Mouse (Mus musculus): ENCODE results near the gene Gm17783.
"Not testable (repeated sequence)": the region's sequence is repeated elsewhere in the genome, so short reads cannot be mapped to it uniquely, and the experiment has no call there.

Gene Gm17783

GRCm38 (mm10) chr16:45531950-45532349 is at the start of gene Gm17783:
Gm17783 (minus strand) TSS chr16:45532050.
- DNase-seq (ENCODE audit: low read depth, low spot score): no peak

GRCm38 (mm10) chr16:45579883-45580282 is 48.0 kb upstream of the Gm17783 start:
- no peak for DNase-seq (ENCODE audit: low read depth, low spot score)

DNA sequence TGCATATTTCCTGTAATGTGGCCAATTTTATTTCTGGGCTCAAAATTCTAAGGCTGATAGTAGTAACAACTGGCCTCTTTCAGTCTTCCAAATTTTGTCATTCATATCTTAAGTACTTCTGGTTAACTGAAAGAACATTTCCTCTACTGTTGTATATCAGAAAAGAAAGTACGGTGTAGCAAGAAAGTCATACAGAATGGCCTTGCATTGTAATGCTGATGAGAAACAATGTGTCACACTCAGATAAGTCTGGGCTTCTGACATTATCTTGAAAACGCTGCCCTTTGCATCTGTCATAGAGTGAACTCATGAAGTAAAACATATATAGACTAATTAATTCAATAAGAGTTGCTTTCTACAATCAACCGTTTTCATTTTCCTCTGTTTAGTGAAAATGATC is 40.5 kb upstream of the Gm17783 start:
- no peak for DNase-seq (ENCODE audit: low read depth, low spot score)

DNA sequence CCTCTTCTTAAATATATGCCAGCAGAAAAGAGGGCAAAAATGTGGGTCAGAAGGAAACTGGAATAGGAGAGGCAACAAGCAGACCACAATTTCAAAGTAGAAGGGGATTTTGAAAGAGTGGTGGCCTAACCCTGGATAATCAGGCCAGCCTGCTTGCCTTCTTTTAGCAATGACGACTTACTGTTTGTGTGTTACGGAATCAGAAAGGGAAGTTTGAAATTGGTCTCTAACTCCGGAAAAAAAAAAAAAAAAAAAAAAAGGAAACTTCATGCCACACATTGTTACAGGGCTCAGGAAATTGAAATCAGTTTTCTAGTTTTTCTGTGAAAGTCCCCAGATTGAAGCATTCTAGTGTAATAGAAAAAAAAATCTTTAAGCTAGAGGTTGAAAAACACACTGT is 29.9 kb upstream of the Gm17783 start:
- no peak for DNase-seq (ENCODE audit: low read depth, low spot score)

DNA sequence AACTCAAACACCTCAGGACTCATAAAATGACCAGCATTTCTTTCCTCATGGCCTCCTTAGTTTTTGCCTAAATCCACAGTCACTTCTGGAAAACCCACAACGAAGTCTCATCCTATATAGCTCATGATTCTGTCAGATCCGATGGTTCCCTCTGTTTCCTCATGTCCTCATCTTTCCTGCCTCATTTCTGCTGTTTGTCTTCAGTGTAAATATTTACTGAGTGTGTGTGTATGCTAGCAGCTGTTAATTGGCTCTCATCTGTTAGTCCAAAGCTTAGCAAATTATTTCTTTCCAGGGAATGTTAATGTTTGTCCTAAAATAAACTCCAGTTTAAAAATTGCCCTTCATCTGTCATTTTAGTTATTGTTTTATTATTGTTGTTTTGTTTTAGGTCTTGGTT is 19.7 kb upstream of the Gm17783 start:
- no peak for DNase-seq (ENCODE audit: low read depth, low spot score)

DNA sequence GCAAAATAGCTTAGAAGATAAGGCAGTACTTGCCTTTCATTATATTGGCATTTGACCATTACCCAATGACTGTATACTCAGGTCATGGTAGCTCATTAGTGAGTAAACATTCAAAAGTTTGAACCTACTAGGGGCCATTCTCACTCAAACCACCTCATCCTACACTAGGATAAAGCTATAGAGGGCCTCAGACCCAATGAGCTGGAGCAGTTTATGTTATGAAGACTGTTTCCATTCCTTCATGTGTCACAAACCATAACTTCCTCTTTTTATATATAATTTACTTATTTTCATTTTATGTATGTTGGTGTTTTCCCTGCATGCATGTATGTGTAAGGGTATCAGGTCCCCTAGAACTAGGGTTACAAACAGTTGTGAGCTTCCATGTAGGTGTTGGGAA is 16.1 kb upstream of the Gm17783 start:
- no peak for DNase-seq (ENCODE audit: low read depth, low spot score)

- DNase-seq (ENCODE audit: low read depth, low spot score): no peak
Measured at GRCm38 (mm10) chr16:45544341-45544740, 12.5 kb upstream of the Gm17783 start.

DNA sequence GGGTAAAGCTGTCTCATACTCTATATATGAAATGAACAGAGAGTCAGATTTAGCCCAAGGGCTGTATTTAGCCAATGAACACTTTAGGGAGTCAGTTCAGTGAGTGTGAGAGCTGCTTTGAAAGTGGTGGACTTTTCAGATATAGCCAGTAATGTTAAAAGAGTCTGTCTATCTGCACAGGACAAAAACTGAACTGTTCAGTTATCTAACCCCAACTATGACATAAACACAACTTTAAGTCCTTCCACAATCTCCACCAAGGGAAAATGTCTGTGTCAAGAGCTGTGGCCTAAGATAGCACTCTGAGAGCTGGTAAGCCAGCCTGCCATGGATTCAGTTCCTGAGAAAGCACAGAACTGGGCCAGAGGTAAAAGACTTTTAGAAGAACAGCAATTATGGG is 10.3 kb upstream of the Gm17783 start:
- no peak for DNase-seq (ENCODE audit: low read depth, low spot score)

- DNase-seq (ENCODE audit: low read depth, low spot score): not testable (repeated sequence)
Measured at GRCm38 (mm10) chr16:45538342-45538741, 6.5 kb upstream of the Gm17783 start.

DNA sequence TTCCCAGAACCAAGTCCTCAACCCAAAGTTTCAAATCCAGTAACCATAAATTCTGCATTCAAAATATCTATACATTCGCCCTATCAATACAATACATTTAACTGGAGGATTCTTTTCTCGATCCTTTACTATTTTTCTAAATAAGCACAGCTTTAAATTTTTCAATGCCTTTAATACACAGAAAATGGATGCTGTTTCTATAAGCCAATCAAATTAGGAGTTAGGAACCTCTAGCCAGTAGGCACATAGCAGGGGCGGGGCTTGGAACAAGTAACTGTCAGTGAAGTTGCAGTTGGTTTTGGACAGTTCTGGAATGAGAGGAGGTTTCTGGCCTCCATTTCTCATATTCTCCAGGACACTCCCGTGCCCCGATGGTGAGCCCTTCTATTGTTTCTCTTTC is 3.2 kb upstream of the Gm17783 start, which contains the start of gene Slc9c1:
TSS of gene Slc9c1 (plus strand) at position 301 of the 400 bp plus-strand sequence.
- no peak for DNase-seq (ENCODE audit: low read depth, low spot score)

GRCm38 (mm10) chr16:45525551-45525950 is 6.3 kb downstream of the Gm17783 start:
- DNase-seq (ENCODE audit: low read depth, low spot score): no peak

- no peak for DNase-seq (ENCODE audit: low read depth, low spot score)
Measured at GRCm38 (mm10) chr16:45495326-45495725, 36.5 kb downstream of the Gm17783 start.

DNA sequence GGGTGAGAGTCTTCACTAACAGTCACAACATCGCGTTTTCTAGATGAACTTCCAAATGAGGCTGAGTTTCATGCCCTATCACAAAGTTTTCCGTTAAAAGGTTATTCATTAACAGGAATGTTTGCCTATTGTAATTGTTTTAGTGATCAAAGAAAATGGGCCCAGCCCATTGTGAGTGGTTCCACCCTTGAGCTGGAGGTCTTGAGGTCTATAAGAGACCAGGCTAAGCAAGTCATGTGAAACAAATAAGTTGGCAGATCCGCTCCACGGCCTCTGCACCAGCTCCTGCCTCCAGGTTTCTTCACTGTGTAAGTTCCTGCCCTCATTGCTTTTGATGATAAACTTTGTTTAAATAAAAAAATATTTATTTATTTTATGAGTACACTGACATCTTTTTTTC is 38.9 kb downstream of the Gm17783 start, which contains the start of gene Gm609:
TSS of gene Gm609 (minus strand) at position 43 of the 400 bp plus-strand sequence.
- no peak for DNase-seq (ENCODE audit: low read depth, low spot score)

GRCm38 (mm10) chr16:45476991-45477390 is 54.9 kb downstream of the Gm17783 start:
- no peak for DNase-seq (ENCODE audit: low read depth, low spot score)

DNA sequence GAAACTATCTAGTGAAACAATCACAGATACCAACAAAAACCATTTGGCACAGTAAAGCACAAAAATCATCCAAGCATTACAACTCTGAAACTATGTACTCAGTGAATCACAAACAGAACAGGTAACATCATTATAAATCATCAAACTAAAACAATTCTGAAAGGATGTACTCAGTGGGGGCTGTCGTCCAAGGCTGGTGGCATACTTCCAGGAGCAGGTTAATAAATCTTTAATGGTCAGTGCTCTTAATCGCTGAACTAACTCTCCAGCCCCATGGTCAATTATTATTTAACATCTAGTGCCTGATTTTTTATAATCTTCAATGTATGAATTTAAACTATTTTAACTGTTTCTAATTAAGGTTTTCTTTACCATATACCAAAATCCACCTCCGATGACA is 60.0 kb downstream of the Gm17783 start:
- not testable (repeated sequence) for DNase-seq (ENCODE audit: low read depth, low spot score)
